Mouse (Mus musculus): Measurements from ENCODE around the gene Nudt8.
"Not testable (repeated sequence)": the region's sequence is repeated elsewhere in the genome, so short reads cannot be mapped to it uniquely, and the experiment has no call there.

- not testable (repeated sequence) for TF ChIP-seq POLR2A (IDR thresholded peaks at IDR 0.05; ENCODE audit: borderline replicate concordance, extremely low read depth, insufficient read depth, insufficient read length, poor library complexity, severe bottlenecking); CTCF (IDR thresholded peaks at IDR 0.05; ENCODE audit: borderline replicate concordance, extremely low read depth, insufficient read depth, insufficient read length)
Measured at GRCm38 (mm10) chr19:3974608-3975007, 25.8 kb upstream of the Nudt8 start.
